Mouse (Mus musculus) lung, postnatal 0 days (tissue): Measurements from ENCODE around the gene Slc6a21.

Experiments used
- CTCF ChIP-seq: IDR thresholded peaks from 2 replicates; pipeline ENCODE4 v1.5.1; 2016; ENCODE audit warnings: antibody characterized with exemption, mild to moderate bottlenecking
- EP300 ChIP-seq: IDR thresholded peaks from 2 replicates; pipeline ENCODE4 v1.6.1; 2016; ENCODE audit warnings: antibody characterized with exemption, mild to moderate bottlenecking, control low read depth

- TF ChIP-seq CTCF (no peak), EP300 (no peak)
Observed at GRCm38 (mm10) chr7:45328841-45329475, 51.6 kb downstream of the Slc6a21 start.
